Mouse (Mus musculus) frontal cortex, postnatal 36 days (tissue): ENCODE data around the gene Ica1.

Source experiments
- DNase-seq, 2 experiments: peaks; one replicate each; pipeline ENCODE4 v3.0.0; 2022; ENCODE audit warnings: low spot score in 2 of 2

The Ica1 gene

GRCm38 (mm10) chr6:8647513-8648184 is 130.6 kb downstream of the Ica1 start:
- no peak for DNase-seq

- no peak for DNase-seq
Measured at GRCm38 (mm10) chr6:8645708-8646107, 132.6 kb downstream of the Ica1 start.

- peak; percentile 70 to 73 for DNase-seq
Measured at GRCm38 (mm10) chr6:8644703-8645102, 133.6 kb downstream of the Ica1 start.

GRCm38 (mm10) chr6:8640863-8641262 is 137.4 kb downstream of the Ica1 start:
- DNase-seq: no peak

- no peak for DNase-seq
Measured at GRCm38 (mm10) chr6:8639526-8639925, 138.8 kb downstream of the Ica1 start.

GRCm38 (mm10) chr6:8638899-8639298 is 139.4 kb downstream of the Ica1 start:
- peak; percentile 38 to 44 for DNase-seq

- peak; percentile 51 to 59 for DNase-seq
Measured at GRCm38 (mm10) chr6:8638122-8638521, 140.2 kb downstream of the Ica1 start.

GRCm38 (mm10) chr6:8632701-8633100 is 145.6 kb downstream of the Ica1 start:
- DNase-seq: no peak

- no peak for DNase-seq
Measured at GRCm38 (mm10) chr6:8631986-8632632, 146.2 kb downstream of the Ica1 start.

GRCm38 (mm10) chr6:8631362-8631761 is 146.9 kb downstream of the Ica1 start:
- no peak for DNase-seq

- DNase-seq: no peak
Measured at GRCm38 (mm10) chr6:8630531-8630930, 147.8 kb downstream of the Ica1 start.

GRCm38 (mm10) chr6:8628715-8629267 is 149.5 kb downstream of the Ica1 start:
- no peak for DNase-seq

GRCm38 (mm10) chr6:8628226-8628625 is 150.1 kb downstream of the Ica1 start:
- DNase-seq: no peak

- no peak for DNase-seq
Measured at GRCm38 (mm10) chr6:8623045-8623444, 155.2 kb downstream of the Ica1 start.

- DNase-seq: no peak
Measured at GRCm38 (mm10) chr6:8619582-8620350, 158.5 kb downstream of the Ica1 start.

- no peak for DNase-seq
Measured at GRCm38 (mm10) chr6:8617369-8617768, 160.9 kb downstream of the Ica1 start.

- DNase-seq: no peak
Measured at GRCm38 (mm10) chr6:8591665-8592064, 186.6 kb downstream of the Ica1 start.

- no peak for DNase-seq
Measured at GRCm38 (mm10) chr6:8583892-8584291, 194.4 kb downstream of the Ica1 start.

GRCm38 (mm10) chr6:8582377-8582776 is 195.9 kb downstream of the Ica1 start:
- DNase-seq: no peak
